Mouse (Mus musculus) small intestine, adult 2 months (tissue): ENCODE results near the gene Fcrl5. TPM values are rescaled to one million over a fixed set of nuclear protein-coding genes. Genes with fewer than 3 reads are reported as not detected.
A peak's percentile ranks its signal among the peaks of the same experiment; 100 is the strongest.

ENCODE experiments used
- H3K27ac ChIP-seq: fragments of 200-500 bp; 2 replicates; pipeline ENCODE4 v1.5.1; 2012; ENCODE audit warnings: low read depth, low read length, control low read depth, inconsistent platforms; ENCODE audit not compliant: insufficient read depth
- H3K27me3 ChIP-seq: fragments of 200-500 bp; 2 replicates; pipeline ENCODE4 v1.6.1; 2012; ENCODE audit warnings: mild to moderate bottlenecking, moderate library complexity, low read length, inconsistent platforms; ENCODE audit not compliant: control insufficient read depth, insufficient read depth
- H3K36me3 ChIP-seq: fragments of 200-500 bp; 2 replicates; pipeline ENCODE4 v1.6.1; 2012; ENCODE audit warnings: mild to moderate bottlenecking, low read length, control low read depth, inconsistent platforms; ENCODE audit not compliant: control insufficient read depth, insufficient read depth
- H3K4me1 ChIP-seq: fragments of 200-500 bp; 2 replicates; pipeline ENCODE4 v1.6.1; 2012; ENCODE audit warnings: low read length, inconsistent platforms, mixed read lengths; ENCODE audit not compliant: control insufficient read depth, insufficient read depth, insufficient read length
- H3K4me3 ChIP-seq: fragments of 200-500 bp; 2 replicates; pipeline ENCODE4 v1.5.1; 2012; ENCODE audit warnings: low read depth, mild to moderate bottlenecking, control low read depth, inconsistent platforms, low read length, moderate library complexity
- CTCF ChIP-seq: fragments of 200-500 bp; IDR thresholded peaks from 2 replicates; pipeline ENCODE4 v1.5.1; 2012; ENCODE audit warnings: low read depth, mild to moderate bottlenecking, control low read depth, inconsistent platforms, low read length, moderate library complexity, mixed read lengths; ENCODE audit not compliant: insufficient replicate concordance, insufficient read length; ENCODE audit errors: extremely low read depth
- POLR2A ChIP-seq: fragments of 200-500 bp; IDR thresholded peaks from 2 replicates; pipeline ENCODE4 v1.6.1; 2012; ENCODE audit warnings: low read depth, mild to moderate bottlenecking, control low read depth, inconsistent platforms, low read length, moderate library complexity
- WGBS: fragments of 180-500 bp; shearing (Covaris S2); methylation state at CpG from one replicate; pipeline ENCODE4 v1.1.7; 2018; 5-methylcytosine and 5-hydroxymethylcytosine counted together
- polyA plus RNA-seq: library from polyadenylated mRNA; depleted of rRNA; stranded (reverse); fragments of >200 nt; gene quantifications from 2 replicates; pipeline ENCODE4 v1.2.3, GENCODE M21; 2012

The Fcrl5 gene
- polyA plus RNA-seq, 1 experiment, result not detected

GRCm38 (mm10) chr3:87487392-87487791, 51.8 kb downstream of the Fcrl5 start:
- WGBS, result 81% methylated on average over 4 of the region's 4 CpGs
- TF ChIP-seq CTCF, result no peak
- no peak for TF ChIP-seq POLR2A
- Histone ChIP-seq H3K4me1 (no peaks in the 10 kb centered on the region), H3K4me3 (no peak overlapping the region), H3K27me3 (no peaks in the 10 kb centered on the region), H3K36me3 (no peaks in the 10 kb centered on the region), H3K27ac (no peak overlapping the region)

- TF ChIP-seq POLR2A (no peak), CTCF (no peak)
- Histone ChIP-seq H3K27me3 (no peaks in the 10 kb centered on the region; the same call in 1 of the 2 replicates), H3K27ac (peak overlapping the region; percentile 71; the same call in 1 of the 2 replicates), H3K4me3 (no peak overlapping the region), H3K4me1 (no peaks in the 10 kb centered on the region), H3K36me3 (no peaks in the 10 kb centered on the region)
- 59% methylated on average over 2 of the region's 2 CpGs for WGBS
Measured at GRCm38 (mm10) chr3:87487911-87488310, 52.3 kb downstream of the Fcrl5 start.

GRCm38 (mm10) chr3:87498266-87498665, 62.7 kb downstream of the Fcrl5 start:
- TF ChIP-seq POLR2A, result no peak
- Histone ChIP-seq H3K27me3 (no peaks in the 10 kb centered on the region), H3K27ac (no peak overlapping the region), H3K4me1 (no peaks in the 10 kb centered on the region), H3K36me3 (no peaks in the 10 kb centered on the region), H3K4me3 (no peak overlapping the region)
- WGBS, result 82% methylated on average over 9 of the region's 9 CpGs

GRCm38 (mm10) chr3:87499072-87499471, 63.5 kb downstream of the Fcrl5 start:
- WGBS, result 19% methylated on average over 3 of the region's 3 CpGs
- Histone ChIP-seq H3K36me3 (no peaks in the 10 kb centered on the region), H3K27ac (no peak overlapping the region), H3K27me3 (no peaks in the 10 kb centered on the region), H3K4me3 (no peak overlapping the region), H3K4me1 (no peaks in the 10 kb centered on the region)
- TF ChIP-seq CTCF (peak; percentile 64; the same call in 1 of the 2 replicates), POLR2A (no peak)

GRCm38 (mm10) chr3:87500088-87501055, 64.8 kb downstream of the Fcrl5 start:
- Histone ChIP-seq H3K4me3 (no peak overlapping the region), H3K27ac (no peak overlapping the region), H3K36me3 (no peaks in the 10 kb centered on the region), H3K4me1 (no peaks in the 10 kb centered on the region), H3K27me3 (no peaks in the 10 kb centered on the region)
- WGBS, result 70% methylated on average over 24 of the region's 24 CpGs
- TF ChIP-seq CTCF (no peak), POLR2A (no peak)

GRCm38 (mm10) chr3:87501151-87501550, 65.6 kb downstream of the Fcrl5 start:
- Histone ChIP-seq H3K36me3 (no peaks in the 10 kb centered on the region), H3K27ac (no peak overlapping the region), H3K4me3 (no peak overlapping the region), H3K4me1 (no peaks in the 10 kb centered on the region), H3K27me3 (no peaks in the 10 kb centered on the region)
- TF ChIP-seq CTCF, result no peak
- no peak for TF ChIP-seq POLR2A
- 48% methylated on average over 8 of the region's 8 CpGs for WGBS

GRCm38 (mm10) chr3:87502771-87503170, 67.2 kb downstream of the Fcrl5 start:
- no peaks in the 10 kb centered on the region for H3K27me3 ChIP-seq
- WGBS, result 76% methylated on average over 6 of the region's 6 CpGs
- H3K36me3 ChIP-seq, result no peaks in the 10 kb centered on the region
- H3K27ac ChIP-seq, result no peak overlapping the region
- H3K4me3 ChIP-seq, result no peak overlapping the region
- no peak for TF ChIP-seq CTCF
- TF ChIP-seq POLR2A, result no peak
- no peaks in the 10 kb centered on the region; the same call in 1 of the 2 replicates for H3K4me1 ChIP-seq
